Mouse (Mus musculus) E14TG2a.4 (cell line): ENCODE measurements around the gene Rps16.
A peak's percentile ranks its signal among the peaks of the same experiment; 100 is the strongest.

Source experiments
- CTCF ChIP-seq: conservative IDR thresholded peaks from 2 replicates; pipeline ENCODE4 v1.5.1; 2014; ENCODE audit warnings: low read length
- NANOG ChIP-seq: IDR thresholded peaks from 2 replicates; pipeline ENCODE4 v1.6.1; 2014; ENCODE audit warnings: borderline replicate concordance, low read length, mixed read lengths
- POU5F1 ChIP-seq: IDR thresholded peaks from 2 replicates; pipeline ENCODE4 v1.6.1; 2014; ENCODE audit warnings: low read length, borderline replicate concordance

- TF ChIP-seq CTCF: peak; percentile 94
- TF ChIP-seq POU5F1: no peak
- no peak for TF ChIP-seq NANOG
Observed at GRCm38 (mm10) chr7:28344637-28345036, 5.8 kb upstream of the Rps16 start.
